Mouse (Mus musculus): ENCODE data around the gene Lce1i.

DNA sequence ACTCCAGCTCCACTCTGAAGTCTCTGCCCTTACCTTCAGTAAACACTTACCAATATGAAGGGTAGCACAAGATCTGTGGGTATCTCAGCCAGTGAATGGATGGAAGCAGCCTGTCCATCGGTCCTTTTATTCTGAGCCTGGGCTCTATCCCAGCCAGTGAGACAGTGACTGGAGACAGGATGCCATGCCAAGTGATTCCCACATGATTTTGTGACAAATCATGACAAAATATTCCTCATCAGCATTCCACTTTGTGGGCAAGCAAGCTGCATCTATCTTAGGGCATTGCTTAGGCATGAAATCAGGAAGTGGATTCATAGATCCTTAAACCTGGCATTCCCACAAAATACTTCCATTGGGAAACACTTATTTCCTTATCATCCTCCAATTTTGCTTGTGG lies 26.5 kb downstream of the Lce1i start, which contains the start of gene Lce1g:
- no peak for TF ChIP-seq CTCF (IDR thresholded peaks at IDR 0.05; ENCODE audit: borderline replicate concordance, extremely low read depth, insufficient read depth, insufficient read length)
- TF ChIP-seq POLR2A (IDR thresholded peaks at IDR 0.05; ENCODE audit: borderline replicate concordance, extremely low read depth, insufficient read depth, insufficient read length, poor library complexity, severe bottlenecking) = no peak
